Comparison of ENCODE assay signal across 24 mouse cellular contexts in genomic region chr17:87468616-87469015, GRCm38 (mm10). TPM values are rescaled to one million over a fixed set of nuclear protein-coding genes. Genes with fewer than 3 reads are reported as not detected.
A peak's percentile ranks its signal among the peaks of the same experiment; 100 is the strongest.
DNase-seq lines count a peak whose midpoint lies in the region; ATAC-seq and TF ChIP-seq lines count a peak whose summit lies in the region.
"Had no signal": no experiment of that assay in that cellular context is flagged by ENCODE, and none has a peak within 500 bp of the region (broad histone marks: within the 10 kb centered on the region; RNA-seq: fewer than 3 reads in every experiment).

No protein-coding gene starts in this region.

- no peak overlapping the region for H3K9ac ChIP-seq in neural tube, embryonic 11.5 days (ENCODE audit: low read length)
- H3K9ac ChIP-seq: embryonic facial prominence, embryonic 12.5 days; forebrain, embryonic 13.5 days; heart, embryonic 12.5 days; hindbrain, embryonic 12.5 days had no signal

- H3K4me3 ChIP-seq in neural tube, embryonic 11.5 days (ENCODE audit: low read depth, low read length): no peak overlapping the region
- no peak overlapping the region for H3K4me3 ChIP-seq in cortical plate, adult 2 months (ENCODE audit: insufficient read depth, low read length)
- H3K4me3 ChIP-seq: embryonic facial prominence, embryonic 12.5 days; forebrain, embryonic 13.5 days; heart, adult 2 months; heart, embryonic 12.5 days; hindbrain, embryonic 12.5 days had no signal

- TF ChIP-seq CTCF in cortical plate, adult 2 months (IDR thresholded peaks at IDR 0.05; ENCODE audit: extremely low read depth, insufficient read depth, low read length): no peak

- H3K4me1 ChIP-seq in neural tube, embryonic 11.5 days (ENCODE audit: control insufficient read depth, insufficient read depth, low read length): peaks cover 3% of the 10 kb centered on the region; the same call in 1 of the 2 replicates
- H3K4me1 ChIP-seq in cortical plate, adult 2 months (ENCODE audit: control insufficient read depth, insufficient read depth, low read length): peaks cover 4% of the 10 kb centered on the region

- no peaks in the 10 kb centered on the region for H3K36me3 ChIP-seq in neural tube, embryonic 11.5 days (ENCODE audit: control insufficient read depth, insufficient read depth, low read length)
- H3K36me3 ChIP-seq: embryonic facial prominence, embryonic 12.5 days; heart, embryonic 12.5 days; hindbrain, embryonic 12.5 days had no signal

- no peaks in the 10 kb centered on the region for H3K27me3 ChIP-seq in neural tube, embryonic 11.5 days (ENCODE audit: control insufficient read depth, insufficient read depth, low read length)
- H3K27me3 ChIP-seq: CH12.LX; embryonic facial prominence, embryonic 12.5 days; forebrain, embryonic 13.5 days; heart, embryonic 12.5 days; hindbrain, embryonic 12.5 days had no signal

- DNase-seq in frontal cortex, postnatal 10 days (ENCODE audit: low spot score in 2 of 2): no peak
- DNase-seq in left cerebral cortex, postnatal 14 days (ENCODE audit: low spot score in 2 of 2): peak; percentile 41 to 48
- DNase-seq in left cerebral cortex, postnatal 4 days: no peak
- peak; percentile 1 for DNase-seq in neural tube, embryonic 11.5 days (ENCODE audit: low spot score)
- no peak for DNase-seq in neural tube, embryonic 10.5 days (ENCODE audit: extremely low spot score, low spot score)
- DNase-seq in yolk sac, embryonic 10.5 days (ENCODE audit: low spot score): no peak
- DNase-seq: adrenal gland, adult 2 months; adrenal gland, postnatal 25 days; cerebellum, adult 2 months; cerebellum, postnatal 10 days; embryo, embryonic 11 days; gastrocnemius, postnatal 10 days; heart, adult 2 months; heart, postnatal 36 days had no signal

- no peak overlapping the region for H3K27ac ChIP-seq in neural tube, embryonic 11.5 days (ENCODE audit: low read depth, low read length)
- H3K27ac ChIP-seq in cortical plate, adult 2 months (ENCODE audit: insufficient read depth, low read length): peak overlapping the region; percentile 18; the same call in 1 of the 2 replicates
- H3K27ac ChIP-seq: embryonic facial prominence, embryonic 12.5 days; forebrain, embryonic 13.5 days; heart, adult 2 months; hindbrain, embryonic 12.5 days had no signal

- WGBS in neural tube, embryonic 11.5 days: 84% methylated on average over 5 of the region's 5 CpGs

- H3K9me3 ChIP-seq in neural tube, embryonic 11.5 days (ENCODE audit: control insufficient read depth, low read length): no peaks in the 10 kb centered on the region
- H3K9me3 ChIP-seq: embryonic facial prominence, embryonic 12.5 days; forebrain, embryonic 13.5 days; heart, embryonic 12.5 days; hindbrain, embryonic 12.5 days had no signal

- TF ChIP-seq POLR2A in cortical plate, adult 2 months (IDR thresholded peaks at IDR 0.05; ENCODE audit: extremely low read depth, insufficient read depth, low read length): 0 out of 2 replicates have a peak, but pooled peaks have one; percentile 26

- H3K4me2 ChIP-seq in neural tube, embryonic 11.5 days (ENCODE audit: low read depth): no peak overlapping the region
- H3K4me2 ChIP-seq: embryonic facial prominence, embryonic 12.5 days; forebrain, embryonic 13.5 days; heart, embryonic 12.5 days; hindbrain, embryonic 12.5 days had no signal

- intact Hi-C loops in left cerebral cortex, postnatal 14 days (cut with DNase I): no loop called here
- intact Hi-C loops in left cerebral cortex, postnatal 4 days (cut with DNase I): no loop called here

- peak; percentile 81 for ATAC-seq in frontal cortex, adult (ENCODE audit: low TSS enrichment)
- ATAC-seq in neural tube, embryonic 11.5 days (ENCODE audit: insufficient read depth, low FRiP score, low TSS enrichment): no peak
- ATAC-seq: forebrain, embryonic 13.5 days; hindbrain, embryonic 16.5 days; inflammation-experienced regulatory T-cells, adult 6 months had no signal

RNA-seq across cellular contexts. Expression of gene Calm2, which starts 21.9 kb away (rescaled TPM):
- 1,000 to 10,000 TPM; 2,367 to 2,382 TPM for total RNA-seq in left cerebral cortex, postnatal 14 days (2021)
- 1,000 to 10,000 TPM; 1,837 to 1,937 TPM for total RNA-seq in left cerebral cortex, postnatal 4 days (2021)
- polyA plus RNA-seq in neural tube, embryonic 11.5 days (2014; fragmentation: Nextera tagmentation; extraction: Ambion mirVana): 1,603 and 1,604 TPM in 2 replicates
- 2,529 and 2,563 TPM in 2 replicates for polyA plus RNA-seq in cortical plate, adult 2 months (2012; rRNA removed)

RNA-seq across cellular contexts. Expression of gene Stpg4, which starts 41.1 kb away (rescaled TPM):
- total RNA-seq in left cerebral cortex, postnatal 14 days (2021): not detected
- total RNA-seq in left cerebral cortex, postnatal 4 days (2021): not detected
- 0.39 TPM in 1 of 2 replicates, not detected in the other for polyA plus RNA-seq in neural tube, embryonic 11.5 days (2014; fragmentation: Nextera tagmentation; extraction: Ambion mirVana)
- not detected in 2 replicates for polyA plus RNA-seq in cortical plate, adult 2 months (2012; rRNA removed)
- total RNA-seq: adrenal gland, adult 2 months; adrenal gland, postnatal 25 days; CH12.LX; gastrocnemius, postnatal 10 days; heart, adult 2 months; heart, postnatal 36 days had no signal
- polyA plus RNA-seq: adrenal gland, adult 2 months; cerebellum, adult 2 months; embryonic facial prominence, embryonic 12.5 days; forebrain, embryonic 13.5 days; heart, embryonic 12.5 days; heart, embryonic 16.5 days had no signal

Comparison
In these comparisons a context has a peak if more than half of its experiments do, and no peak if none do; other contexts are left out.
1. DNase-seq: peak in left cerebral cortex, postnatal 14 days (2 of 2) and neural tube, embryonic 11.5 days (single experiment); none in frontal cortex, postnatal 10 days (0 of 2), left cerebral cortex, postnatal 4 days (single experiment), neural tube, embryonic 10.5 days (single experiment) and yolk sac, embryonic 10.5 days (single experiment).